Mouse (Mus musculus) layer of hippocampus, adult 9-11 months (tissue): ENCODE data around the gene AC161166.1.
"Not testable (repeated sequence)": the region's sequence is repeated elsewhere in the genome, so short reads cannot be mapped to it uniquely, and the experiment has no call there.

Experiments
- DNase-seq: peaks from one replicate; pipeline ENCODE4 v3.0.0; 2022

Gene AC161166.1

DNA sequence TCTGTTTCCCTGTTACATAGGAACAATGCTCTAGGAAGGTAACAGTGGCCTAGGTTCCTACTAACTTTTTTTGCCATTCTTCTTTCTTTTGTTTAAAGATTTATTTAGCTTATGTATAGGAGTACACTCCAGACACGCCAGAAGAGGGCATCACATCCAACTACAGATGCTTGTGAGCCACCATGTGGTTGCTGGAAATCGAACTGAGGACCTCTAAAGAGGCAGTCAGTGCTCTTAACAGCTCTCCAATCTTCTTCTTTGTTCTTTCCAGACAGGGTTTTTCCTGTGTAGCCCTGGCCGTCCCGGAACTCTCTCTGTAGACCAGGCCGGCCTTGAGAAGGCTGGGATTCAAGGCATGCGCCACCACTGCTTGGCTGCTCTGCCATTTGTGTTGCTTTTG, 12.7 kb upstream of the AC161166.1 start:
- no peak for DNase-seq

DNA sequence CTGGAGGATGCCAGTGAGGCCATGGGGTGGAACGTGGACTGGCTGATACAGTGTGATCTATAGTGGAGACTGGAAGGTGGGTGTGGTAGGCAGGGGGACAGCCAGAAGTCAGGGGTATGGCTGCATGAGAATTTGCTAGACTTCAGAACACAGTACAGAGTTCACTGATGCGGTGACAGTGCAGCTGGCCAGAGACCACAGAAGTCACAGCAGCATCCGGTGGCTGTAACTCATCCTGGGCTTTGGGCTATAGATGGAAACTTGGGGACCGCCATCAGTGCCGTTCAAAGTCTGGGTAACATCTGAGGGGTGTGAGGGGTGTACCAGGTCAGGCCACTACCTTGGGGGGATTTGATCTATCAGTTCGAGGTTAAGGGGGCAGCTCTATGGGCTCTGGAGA, 11.5 kb upstream of the AC161166.1 start:
- DNase-seq = no peak

DNA sequence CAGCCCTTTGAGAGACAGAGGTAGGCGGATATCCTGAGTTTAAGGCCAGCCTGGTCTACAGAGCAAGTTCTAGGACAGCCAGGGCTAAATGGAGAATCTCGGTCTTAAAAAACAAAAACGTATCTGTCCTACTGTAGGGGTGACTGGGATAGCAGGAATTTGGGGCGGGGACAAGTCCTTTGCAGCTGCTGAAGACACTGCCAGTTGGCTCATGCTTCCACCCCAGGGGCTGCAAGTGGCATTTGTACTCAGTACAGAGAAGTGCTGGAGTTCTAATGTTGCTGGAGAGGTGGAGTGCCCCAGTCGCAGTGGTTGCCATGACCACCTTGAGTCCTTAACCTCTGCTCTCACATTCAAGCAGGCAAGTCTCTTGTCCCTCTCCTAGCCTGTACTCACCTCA, 10.6 kb upstream of the AC161166.1 start:
- no peak for DNase-seq

DNA sequence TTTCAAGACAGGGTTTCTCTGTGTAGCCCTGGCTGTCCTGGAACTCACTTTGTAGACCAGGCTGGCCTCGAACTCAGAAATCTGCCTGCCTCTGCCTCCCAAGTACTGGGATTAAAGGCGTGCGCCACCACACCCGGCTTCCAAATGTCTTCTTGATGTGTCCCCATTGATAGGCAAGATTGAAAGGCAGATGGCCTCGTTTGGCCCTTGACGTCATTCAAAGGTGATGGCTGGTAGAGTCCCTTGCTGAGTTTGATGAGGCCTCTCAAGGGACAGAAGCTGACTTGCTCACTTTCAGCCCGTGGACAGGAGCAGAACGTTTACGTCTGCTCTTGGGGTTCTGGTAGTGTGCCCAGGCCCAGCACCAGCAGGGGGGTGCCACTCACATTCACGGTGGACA, 7.8 kb upstream of the AC161166.1 start:
- DNase-seq = not testable (repeated sequence)

DNA sequence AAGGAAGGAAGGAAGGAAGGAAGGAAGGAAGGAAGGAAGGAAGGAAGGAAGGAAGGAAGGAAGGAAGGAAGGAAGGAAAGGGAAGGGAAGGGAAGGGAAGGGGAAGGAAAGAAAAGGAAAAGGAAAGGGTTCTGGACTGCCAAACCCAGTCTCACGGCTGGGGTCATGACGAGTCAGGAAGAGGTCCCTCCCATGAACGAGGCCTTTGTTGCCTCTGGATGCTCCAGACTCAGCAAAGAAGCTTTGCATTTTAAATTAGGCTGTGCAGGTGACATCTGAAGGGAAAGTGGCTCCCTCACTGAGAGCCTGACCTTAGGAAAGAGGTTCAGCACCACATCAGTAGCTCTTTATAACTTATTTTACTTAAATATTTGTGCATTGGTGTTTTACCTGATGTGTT, 6.9 kb upstream of the AC161166.1 start:
- DNase-seq = no peak

DNA sequence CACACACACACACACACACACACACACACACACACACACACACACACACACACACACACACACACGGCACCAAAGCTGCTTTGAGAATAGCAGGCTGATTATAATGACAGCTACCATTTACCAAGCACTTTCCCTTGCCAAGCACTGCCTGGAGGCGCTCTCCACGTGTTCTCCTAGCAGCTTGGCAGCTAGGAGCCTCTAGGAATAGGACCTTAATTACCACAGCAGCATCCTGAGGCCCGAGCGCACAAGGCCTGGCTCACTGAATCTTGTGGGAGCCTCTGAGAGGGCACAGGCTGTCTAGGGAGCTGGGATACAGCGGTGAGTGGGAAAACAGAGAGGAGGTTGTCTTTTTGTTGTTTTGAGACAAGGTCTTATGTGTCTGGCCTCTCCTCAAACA, 5.4 kb upstream of the AC161166.1 start:
- DNase-seq = peak; percentile 79

DNA sequence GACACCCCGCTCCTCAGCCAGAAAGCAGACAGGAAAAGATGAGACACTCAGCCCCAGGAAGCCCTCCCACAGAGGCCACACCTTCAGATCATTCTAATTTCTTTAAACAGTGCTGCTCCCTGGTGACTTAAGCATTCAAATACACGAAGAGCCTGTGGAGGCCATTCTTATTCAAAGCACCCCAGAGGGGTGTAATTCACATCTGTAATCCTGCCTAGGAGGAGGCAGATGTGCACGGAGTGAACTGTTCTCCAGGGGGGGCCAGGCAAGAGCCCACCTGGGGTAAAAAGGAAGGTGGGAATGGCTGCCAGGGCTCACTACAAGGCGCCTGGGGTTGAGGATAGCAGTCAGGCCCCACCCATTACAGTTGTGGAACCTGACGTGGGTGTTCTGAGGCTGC, 4.8 kb upstream of the AC161166.1 start:
- no peak for DNase-seq

DNA sequence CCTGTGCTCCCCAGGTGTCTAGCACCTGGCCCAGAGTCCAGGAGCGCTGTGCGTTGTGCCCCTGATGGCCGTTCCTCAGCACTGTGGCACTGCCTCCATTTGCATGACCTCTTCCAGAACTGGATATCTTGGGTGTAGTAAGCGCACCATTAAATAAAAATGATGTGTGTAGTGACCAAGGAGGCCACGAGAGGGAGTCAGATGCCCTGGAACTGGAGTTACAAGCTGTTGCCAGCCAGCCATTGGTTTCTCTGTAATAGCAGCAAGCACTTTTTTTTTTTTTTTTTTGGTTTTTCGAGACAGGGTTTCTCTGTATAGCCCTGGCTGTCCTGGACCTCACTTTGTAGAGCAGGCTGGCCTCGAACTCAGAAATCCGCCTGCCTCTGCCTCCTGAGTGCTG, 4.1 kb upstream of the AC161166.1 start:
- not testable (repeated sequence) for DNase-seq

DNA sequence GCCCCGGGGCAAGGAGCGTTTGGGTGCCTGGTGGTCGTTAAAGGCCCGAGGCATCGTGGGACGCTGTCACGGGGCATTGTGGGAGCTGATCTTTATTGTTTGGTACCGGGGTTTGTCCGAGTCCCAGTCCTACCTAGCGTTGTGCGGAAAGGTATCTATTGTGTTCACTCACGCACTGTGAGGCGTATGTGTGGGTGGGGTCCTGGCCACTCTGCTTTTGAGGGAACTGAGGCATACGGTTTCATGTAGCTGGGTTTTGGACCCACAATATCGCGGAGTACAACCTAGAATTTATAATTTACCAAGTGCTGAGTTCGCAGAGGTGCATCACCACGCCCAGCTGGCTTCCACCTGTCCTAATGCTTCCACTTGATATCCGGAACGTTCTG, 4.5 kb downstream of the AC161166.1 start:
- no peak for DNase-seq

DNA sequence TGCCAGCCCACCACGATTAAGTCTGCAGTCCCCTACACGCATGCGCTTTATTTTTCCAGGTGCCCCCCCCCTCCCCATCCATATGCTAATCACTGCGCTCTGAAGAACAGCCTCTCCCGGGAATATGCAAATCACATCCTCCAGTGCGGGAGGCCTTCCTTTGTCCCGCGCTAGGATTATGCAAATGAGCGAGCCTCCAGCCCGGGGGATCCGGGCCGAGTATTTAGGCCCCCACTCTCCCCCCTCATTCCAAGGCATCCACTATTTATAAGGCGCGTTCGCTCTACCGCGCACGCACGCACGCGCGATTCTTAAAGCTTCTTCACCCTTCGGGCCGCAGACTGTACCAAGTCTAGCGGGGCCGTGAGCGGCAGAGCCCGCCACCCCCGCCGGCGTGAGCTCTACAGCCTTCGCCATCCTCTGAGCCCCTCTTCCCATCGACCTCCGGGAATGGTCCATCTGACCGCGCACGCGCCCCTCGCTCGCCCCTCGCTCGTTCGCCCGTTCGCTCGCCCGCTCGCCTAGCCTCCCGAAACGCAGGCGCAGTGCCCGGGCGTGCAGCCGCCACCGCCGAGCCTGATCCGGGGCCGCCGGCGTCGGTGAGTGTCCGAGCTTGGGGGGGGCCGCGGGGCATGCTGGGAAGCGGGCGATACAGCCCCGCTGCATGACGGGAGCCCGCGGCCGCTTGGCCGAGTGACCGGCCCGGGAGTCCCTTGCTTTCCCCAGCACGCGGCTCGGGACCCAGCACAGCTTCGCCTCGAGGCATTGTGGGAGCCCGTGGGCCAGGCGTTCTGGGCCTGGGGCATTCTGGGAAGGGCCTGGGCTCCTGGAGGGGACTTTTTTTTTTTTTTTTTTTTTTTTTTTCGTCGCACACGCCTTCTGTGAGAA, 5.2 kb downstream of the AC161166.1 start, which contains the start of gene Zfp428:
Gene Zfp428 (plus strand): TSS at position 169 of the 888 bp plus-strand sequence.
- peak; percentile 79 for DNase-seq

DNA sequence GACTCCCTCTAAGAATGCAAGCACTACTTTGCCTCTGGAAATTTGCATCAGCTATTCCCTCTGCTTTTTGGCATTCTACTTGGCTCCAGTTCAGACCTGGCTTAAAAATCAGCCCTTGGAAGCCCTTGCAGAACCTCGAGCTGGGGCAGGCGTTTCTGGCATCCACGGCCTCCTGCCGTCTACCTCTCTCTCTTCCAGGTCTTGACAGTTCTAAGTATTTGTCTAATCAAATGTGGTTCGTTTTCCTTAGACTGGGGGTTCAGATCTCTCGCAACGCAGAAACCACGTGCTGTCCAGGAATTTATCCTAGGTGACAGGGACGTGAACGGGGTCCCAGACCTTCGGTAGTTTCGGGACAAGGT, 5.8 kb downstream of the AC161166.1 start:
- DNase-seq = peak; percentile 60

DNA sequence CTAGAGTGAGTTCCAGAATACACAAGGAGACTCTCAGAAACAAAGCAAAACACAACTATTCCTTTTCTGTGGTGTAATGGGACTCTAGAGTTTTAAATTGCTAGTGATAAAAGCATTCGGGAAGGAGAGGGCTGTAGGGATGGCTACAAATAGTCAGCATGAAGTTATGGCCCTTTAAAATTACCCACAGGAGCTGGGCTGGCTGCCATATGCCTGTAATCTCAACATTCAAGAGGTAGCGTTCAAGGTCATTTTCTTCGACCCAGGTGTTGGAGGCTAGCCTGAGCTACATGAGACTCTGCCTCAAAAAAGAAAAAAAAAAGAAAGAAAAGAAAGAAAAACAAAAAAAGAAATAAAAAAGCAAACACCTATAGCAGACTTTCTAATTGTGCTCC, 6.2 kb downstream of the AC161166.1 start:
- no peak for DNase-seq

DNA sequence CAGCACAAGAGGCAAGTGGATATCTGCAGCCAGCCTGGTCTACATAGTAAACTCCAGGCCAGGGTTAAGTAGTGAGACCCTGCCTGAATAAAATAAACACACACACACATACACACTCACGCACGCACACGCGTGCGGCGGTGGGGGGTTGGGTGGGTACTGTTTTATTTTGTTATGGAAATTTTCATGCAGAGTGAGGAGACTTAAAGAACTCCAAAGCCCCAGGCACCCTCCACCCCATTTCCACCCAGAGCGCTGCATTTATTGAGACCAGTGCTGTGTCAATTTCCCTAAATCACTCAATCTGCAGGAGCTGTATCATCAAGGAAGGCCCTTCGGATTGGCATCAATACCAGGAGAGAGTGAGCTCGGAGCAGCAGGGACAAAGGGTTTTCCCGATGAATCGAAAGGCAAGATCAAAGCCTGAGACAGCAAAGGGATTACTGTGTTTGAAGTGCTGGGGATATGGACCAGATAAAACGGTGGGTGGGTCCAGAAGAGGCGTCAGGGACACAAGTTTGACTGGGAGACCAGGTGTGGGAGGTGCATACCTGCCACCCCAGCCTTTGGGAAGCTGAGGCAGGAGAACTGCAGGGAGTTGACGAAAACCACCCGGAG, 6.7 kb downstream of the AC161166.1 start:
- DNase-seq = no peak

DNA sequence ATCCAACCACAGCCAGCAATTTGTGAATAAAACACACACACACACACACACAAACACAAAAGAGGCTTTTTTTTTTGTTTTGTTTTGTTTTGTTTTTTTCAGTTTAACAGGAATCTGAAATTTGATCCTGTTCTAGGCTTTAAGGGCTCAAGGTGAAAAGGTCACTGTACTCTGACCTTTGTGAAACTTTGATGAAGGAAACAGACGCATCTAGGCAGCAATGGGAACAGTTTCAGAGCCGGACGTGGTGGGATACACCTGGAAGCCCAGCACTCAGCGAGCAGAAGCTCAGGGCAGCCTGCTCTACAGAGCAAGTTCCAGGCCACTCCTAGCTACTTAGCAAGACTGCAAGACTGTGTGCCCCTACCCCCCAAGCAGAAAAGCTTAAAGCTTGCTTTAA, 7.4 kb downstream of the AC161166.1 start:
- no peak for DNase-seq

DNA sequence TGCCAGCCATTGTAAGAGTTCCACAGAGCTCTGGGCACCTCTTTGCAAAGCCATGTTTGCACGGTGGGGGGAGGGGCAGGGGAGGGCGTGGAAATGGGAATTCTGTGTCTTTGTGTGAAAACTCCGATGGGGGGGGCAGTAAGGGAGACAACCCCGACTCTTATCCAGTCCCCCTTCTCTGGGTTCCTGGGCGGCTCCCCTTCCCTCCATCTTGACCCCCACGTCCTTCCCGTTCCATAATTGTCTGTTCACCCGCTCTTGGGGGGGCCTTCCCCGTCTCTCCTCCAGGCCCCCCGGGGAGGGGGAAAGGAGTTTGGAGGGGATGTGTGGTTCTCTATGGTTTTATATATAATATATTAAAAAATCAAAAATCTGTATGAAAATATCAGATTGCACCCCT, 8.3 kb downstream of the AC161166.1 start:
- no peak for DNase-seq

DNA sequence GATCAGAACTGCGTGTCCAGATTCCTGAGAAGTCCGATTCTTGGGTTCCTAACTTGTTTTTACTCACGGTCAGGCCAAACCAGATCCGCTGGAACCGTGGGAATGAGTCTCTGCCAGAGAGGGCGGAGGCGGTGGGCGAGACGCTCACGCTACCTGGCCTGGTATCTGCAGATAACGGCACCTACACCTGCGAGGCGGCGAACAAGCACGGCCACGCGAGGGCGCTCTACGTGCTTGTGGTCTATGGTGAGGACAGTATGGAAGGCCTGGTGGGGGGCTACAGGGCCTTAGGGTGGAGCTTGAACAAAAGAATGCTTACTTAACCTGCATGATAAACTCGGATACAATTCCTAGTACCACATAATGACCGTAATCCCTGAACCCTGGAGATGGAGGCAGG, 10.8 kb downstream of the AC161166.1 start:
- no peak for DNase-seq

DNA sequence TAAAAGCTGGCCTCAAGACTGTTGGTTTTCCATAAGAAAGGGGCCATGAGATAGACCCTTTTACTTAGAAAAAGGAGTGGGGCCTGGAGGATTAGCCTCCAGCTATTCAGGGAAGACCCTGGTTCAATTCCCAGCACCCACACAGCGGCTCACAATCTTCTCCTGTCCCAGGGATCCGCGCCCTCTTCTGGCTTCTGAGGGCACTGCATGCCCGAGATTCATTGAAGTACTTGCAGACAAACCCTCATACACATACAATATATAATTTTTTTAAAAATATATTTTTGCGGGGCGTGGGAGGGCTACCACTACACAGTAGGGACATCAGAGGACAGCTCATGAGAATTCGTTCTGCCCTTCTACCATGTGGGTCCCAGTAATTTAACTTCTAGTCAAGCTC, 11.3 kb downstream of the AC161166.1 start:
- no peak for DNase-seq

DNA sequence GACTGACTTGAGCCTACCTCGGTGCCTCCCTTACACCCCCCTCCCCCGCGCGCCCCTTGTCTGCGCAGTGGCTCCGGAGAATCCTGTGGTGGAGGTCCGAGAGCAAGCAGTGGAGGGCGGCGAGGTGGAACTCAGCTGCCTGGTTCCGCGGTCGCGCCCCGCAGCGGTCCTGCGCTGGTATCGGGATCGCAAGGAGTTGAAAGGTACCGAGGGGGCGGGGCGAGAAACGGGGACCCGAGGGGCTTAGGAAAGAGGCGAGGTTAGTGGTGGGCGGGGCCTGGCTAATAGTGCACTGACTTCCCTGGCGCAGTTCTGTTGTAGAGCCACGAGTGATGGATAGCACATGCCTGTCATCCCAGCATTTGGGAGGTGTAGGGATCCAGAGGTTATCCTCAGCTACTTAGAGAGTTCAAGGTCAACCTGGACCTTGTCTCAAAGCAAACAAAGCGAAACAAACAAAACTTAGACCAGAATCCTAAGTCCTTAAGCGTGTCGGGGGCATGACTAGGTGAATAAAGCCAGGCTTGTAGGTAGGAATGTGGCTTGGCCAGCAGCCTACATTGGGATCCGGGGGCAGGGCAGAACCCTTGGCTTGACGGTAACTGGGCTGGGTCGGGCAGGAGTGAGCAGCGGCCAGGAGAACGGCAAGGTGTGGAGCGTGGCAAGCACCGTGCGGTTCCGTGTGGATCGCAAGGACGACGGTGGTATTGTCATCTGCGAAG, 12.2 kb downstream of the AC161166.1 start:
- no peak for DNase-seq

DNA sequence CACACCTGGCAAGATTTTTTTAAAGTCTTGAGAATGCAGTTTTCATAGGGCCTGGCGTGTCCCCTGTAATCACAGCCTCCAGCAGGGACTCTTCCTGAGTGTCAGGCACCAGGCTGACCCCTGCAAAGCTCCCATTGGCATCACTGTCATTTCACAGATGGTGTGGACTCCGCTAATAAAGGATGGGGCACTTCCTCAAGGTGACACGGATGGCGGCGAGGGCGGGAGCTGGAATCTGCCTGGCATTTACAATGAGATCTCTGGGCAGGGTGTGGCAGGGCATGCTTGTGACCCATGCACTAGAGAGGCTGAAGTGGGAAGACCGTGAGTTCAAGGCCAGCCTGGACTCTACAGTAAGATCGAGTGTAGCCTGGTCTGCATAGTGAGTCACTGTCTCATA, 24.0 kb downstream of the AC161166.1 start:
- no peak for DNase-seq

DNA sequence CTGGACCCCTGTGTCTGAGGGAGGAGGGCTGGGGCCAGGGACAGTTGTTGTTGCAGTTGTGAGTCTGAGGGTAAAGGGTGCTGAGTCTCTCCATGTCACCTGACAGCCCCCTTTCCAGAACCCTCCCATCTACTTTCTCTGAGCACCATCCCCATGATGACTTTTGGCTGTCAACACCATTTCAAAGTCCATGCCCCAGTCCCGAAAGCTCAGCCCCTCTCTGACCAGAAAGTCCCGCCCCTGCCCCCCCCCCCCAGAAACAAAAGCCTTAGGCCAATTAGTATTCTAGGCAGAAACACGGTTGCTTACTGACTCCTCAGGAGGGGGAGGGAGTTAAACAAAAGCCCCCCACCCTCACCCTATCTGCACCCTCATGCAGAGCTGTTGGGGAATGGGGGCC, 24.9 kb downstream of the AC161166.1 start:
- no peak for DNase-seq

DNA sequence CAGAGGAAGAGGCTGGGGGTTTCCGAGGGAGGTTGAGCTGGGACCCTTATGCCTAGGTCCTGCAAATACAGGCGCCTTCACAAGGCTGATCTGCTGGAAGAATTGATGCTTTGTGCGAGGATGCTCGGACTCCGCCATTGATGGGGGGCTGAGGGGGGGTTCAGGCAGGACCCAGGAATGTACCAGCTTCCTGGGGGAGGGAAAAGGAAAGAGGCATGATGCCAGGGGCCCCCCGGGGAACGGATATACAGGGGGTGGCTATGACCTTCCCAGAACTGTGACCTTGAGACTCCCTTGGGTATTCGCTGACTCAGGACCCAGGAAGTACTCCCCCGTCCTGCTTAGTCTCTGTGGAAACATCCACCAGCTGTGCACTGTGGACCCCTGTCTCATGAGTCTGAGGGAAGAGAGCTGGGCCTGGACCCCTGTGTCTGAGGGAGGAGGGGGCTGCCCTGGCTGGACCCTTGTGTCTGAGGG, 25.6 kb downstream of the AC161166.1 start:
- no peak for DNase-seq

DNA sequence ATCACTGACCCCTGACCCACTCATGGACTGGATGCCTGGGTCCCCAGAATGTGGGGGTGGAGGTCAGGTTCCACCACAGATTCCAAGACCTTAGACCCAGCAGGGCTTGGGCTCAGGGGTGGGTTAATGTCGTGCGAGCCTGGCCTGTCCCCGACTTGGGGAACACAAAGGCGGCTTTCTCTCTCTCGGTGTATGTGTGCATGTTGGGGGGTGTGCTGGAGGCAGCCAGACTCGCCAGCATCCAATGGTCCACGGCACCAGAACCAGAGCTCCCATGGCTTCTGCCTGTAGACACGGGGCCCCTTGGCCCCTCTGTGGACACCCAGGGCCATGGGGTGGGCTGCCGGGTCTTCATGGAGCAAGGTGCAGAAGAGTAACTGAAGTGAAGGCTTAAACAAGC, 26.8 kb downstream of the AC161166.1 start:
- DNase-seq = peak; percentile 47

DNA sequence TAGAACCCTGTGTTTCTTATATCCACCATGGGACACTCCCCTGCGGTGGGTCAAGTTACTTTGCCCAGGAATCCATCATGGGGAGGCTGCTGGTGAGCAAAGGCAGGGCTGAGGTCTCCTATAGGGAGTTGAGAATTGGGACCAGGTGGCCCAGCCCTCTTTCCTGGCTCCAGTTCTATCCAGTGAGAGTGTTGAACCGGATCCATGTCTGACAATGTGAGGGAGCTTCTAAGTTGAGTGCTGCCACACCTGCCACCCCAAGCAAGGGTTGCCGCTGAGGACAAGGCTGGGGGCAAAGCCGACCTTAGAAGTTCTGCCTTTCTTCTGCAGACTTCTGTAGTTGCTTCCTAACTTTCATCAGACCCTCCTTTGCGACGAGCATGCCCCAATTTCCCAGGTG, 29.0 kb downstream of the AC161166.1 start:
- DNase-seq = not testable (repeated sequence)
